Mouse (Mus musculus): ENCODE data around the gene Luzp2. TPM values are rescaled to one million over a fixed set of nuclear protein-coding genes. Genes with fewer than 3 reads are reported as not detected.

Gene Luzp2
- polyA plus RNA-seq, 1 experiment: not detected

GRCm38 (mm10) chr7:54845875-54846691 is 10.8 kb downstream of the Luzp2 start:
- 91% methylated on average over 8 of the region's 8 CpGs for WGBS
- H3K27me3 ChIP-seq (ENCODE audit: control insufficient read depth, insufficient read depth, low read length): no peaks in the 10 kb centered on the region
- no peak for TF ChIP-seq CTCF (IDR thresholded peaks at IDR 0.05; ENCODE audit: extremely low read depth, insufficient read depth, insufficient read length, insufficient replicate concordance)
- no peak overlapping the region for H3K4me3 ChIP-seq (ENCODE audit: extremely low read depth, insufficient read depth, insufficient read length)
- H3K36me3 ChIP-seq (ENCODE audit: control insufficient read depth, insufficient read depth, low read length): no peaks in the 10 kb centered on the region
- H3K4me1 ChIP-seq (ENCODE audit: control insufficient read depth, insufficient read depth, insufficient read length): no peaks in the 10 kb centered on the region
- no peak overlapping the region for H3K27ac ChIP-seq (ENCODE audit: insufficient read depth, low read length)
- DNase-seq (ENCODE audit: low read depth in 1 of 2, low spot score in 2 of 2): no peak

- DNase-seq (ENCODE audit: low read depth in 1 of 2, low spot score in 2 of 2): no peak
- TF ChIP-seq POLR2A (IDR thresholded peaks at IDR 0.05; ENCODE audit: low read depth, low read length): no peak
- TF ChIP-seq CTCF (IDR thresholded peaks at IDR 0.05; ENCODE audit: extremely low read depth, insufficient read depth, insufficient read length, insufficient replicate concordance): no peak
- 93% methylated on average over 2 of the region's 2 CpGs for WGBS
These were observed 11.4 kb downstream of the Luzp2 start for GRCm38 (mm10) chr7:54846692-54847020.

GRCm38 (mm10) chr7:54852860-54853259 is 17.6 kb downstream of the Luzp2 start:
- TF ChIP-seq CTCF (IDR thresholded peaks at IDR 0.05; ENCODE audit: extremely low read depth, insufficient read depth, insufficient read length, insufficient replicate concordance) (no peak), POLR2A (IDR thresholded peaks at IDR 0.05; ENCODE audit: low read depth, low read length) (no peak)
- no peak overlapping the region for H3K4me3 ChIP-seq (ENCODE audit: extremely low read depth, insufficient read depth, insufficient read length)

More at GRCm38 (mm10) chr7:54846692-54847020, 11.4 kb downstream of the Luzp2 start:
- Histone ChIP-seq H3K27ac (ENCODE audit: insufficient read depth, low read length) (no peak overlapping the region), H3K4me1 (ENCODE audit: control insufficient read depth, insufficient read depth, insufficient read length) (no peaks in the 10 kb centered on the region), H3K36me3 (ENCODE audit: control insufficient read depth, insufficient read depth, low read length) (no peaks in the 10 kb centered on the region), H3K4me3 (ENCODE audit: extremely low read depth, insufficient read depth, insufficient read length) (no peak overlapping the region), H3K27me3 (ENCODE audit: control insufficient read depth, insufficient read depth, low read length) (no peaks in the 10 kb centered on the region)

DNA sequence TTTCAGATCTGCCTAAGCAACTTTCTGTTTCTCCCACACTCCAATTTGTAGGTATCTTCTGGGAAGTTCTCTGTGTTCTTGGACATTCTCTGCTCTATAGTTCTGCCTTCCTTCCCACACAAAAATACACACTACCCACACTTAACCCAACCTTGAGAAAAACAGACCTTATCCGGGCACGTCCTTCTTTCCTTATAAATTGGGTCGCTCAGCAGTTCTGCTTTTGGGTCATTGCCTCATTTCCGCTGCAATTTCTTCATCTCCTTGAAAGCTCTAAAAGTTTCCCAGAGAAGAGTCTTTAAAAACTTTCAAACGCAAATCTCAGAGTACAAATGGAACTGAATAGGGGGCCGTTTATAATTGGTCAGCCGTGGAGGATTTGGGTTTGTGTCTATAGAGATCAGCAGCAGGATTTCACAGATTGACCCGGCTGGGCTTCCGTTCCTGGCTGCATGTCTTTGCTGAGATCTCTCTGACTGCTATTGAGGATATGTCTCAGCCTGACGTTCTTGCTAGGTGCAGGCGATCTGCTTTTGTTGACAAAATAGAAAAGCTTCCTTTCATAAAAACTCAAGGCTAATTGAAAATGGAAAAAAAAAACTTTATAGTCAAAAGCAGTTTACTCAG is 26.0 kb downstream of the Luzp2 start:
- Histone ChIP-seq H3K36me3 (ENCODE audit: control insufficient read depth, insufficient read depth, low read length) (no peaks in the 10 kb centered on the region), H3K27me3 (ENCODE audit: control insufficient read depth, insufficient read depth, low read length) (no peaks in the 10 kb centered on the region), H3K27ac (ENCODE audit: insufficient read depth, low read length) (no peak overlapping the region), H3K4me1 (ENCODE audit: control insufficient read depth, insufficient read depth, insufficient read length) (no peaks in the 10 kb centered on the region), H3K4me3 (ENCODE audit: extremely low read depth, insufficient read depth, insufficient read length) (no peak overlapping the region)
- TF ChIP-seq POLR2A (IDR thresholded peaks at IDR 0.05; ENCODE audit: low read depth, low read length): no peak
- TF ChIP-seq CTCF (IDR thresholded peaks at IDR 0.05; ENCODE audit: extremely low read depth, insufficient read depth, insufficient read length, insufficient replicate concordance): no peak
- DNase-seq (ENCODE audit: low read depth in 1 of 2, low spot score in 2 of 2): no peak
- 83% methylated on average over 11 of the region's 11 CpGs for WGBS

More at GRCm38 (mm10) chr7:54852860-54853259, 17.6 kb downstream of the Luzp2 start:
- no peaks in the 10 kb centered on the region for H3K27me3 ChIP-seq (ENCODE audit: control insufficient read depth, insufficient read depth, low read length)
- no peak for DNase-seq (ENCODE audit: low read depth in 1 of 2, low spot score in 2 of 2)
- no peaks in the 10 kb centered on the region for H3K36me3 ChIP-seq (ENCODE audit: control insufficient read depth, insufficient read depth, low read length)
- H3K4me1 ChIP-seq (ENCODE audit: control insufficient read depth, insufficient read depth, insufficient read length): no peaks in the 10 kb centered on the region
- no peak overlapping the region for H3K27ac ChIP-seq (ENCODE audit: insufficient read depth, low read length)
- WGBS: 59% methylated on average over 1 of the region's 1 CpGs

DNA sequence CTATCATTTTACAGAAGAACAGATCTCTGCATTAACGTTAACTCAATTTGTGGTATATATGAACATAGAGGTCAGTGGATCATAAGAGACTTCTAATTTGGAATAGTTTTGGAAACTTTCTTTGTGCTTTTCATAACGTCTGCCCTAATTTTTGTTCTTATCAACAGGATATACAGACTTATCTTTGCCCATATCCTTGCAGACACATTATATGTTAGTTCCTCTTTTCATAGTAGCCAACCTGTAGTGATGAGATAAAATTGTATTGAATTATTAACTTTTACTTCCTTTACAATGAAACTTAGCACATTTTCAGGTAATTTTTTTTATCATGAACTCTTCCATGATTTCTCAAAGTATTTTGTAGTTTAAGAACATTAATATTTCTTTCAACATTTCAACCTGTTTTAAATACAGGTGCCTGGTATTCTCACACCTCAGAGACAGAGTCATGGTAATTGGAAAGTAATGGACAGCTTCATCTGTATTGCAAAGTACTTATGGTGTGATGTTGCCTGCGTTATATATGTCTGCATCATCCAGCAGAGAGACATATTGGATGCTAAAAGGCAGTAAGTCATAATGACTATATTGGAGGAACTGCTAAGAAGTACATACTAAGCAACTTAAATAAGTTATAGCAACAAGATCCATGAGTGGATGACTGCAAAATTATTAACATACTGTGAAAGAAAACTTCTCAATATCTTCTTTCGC is 43.8 kb downstream of the Luzp2 start:
- Histone ChIP-seq H3K27ac (ENCODE audit: insufficient read depth, low read length) (no peak overlapping the region), H3K27me3 (ENCODE audit: control insufficient read depth, insufficient read depth, low read length) (no peaks in the 10 kb centered on the region), H3K4me1 (ENCODE audit: control insufficient read depth, insufficient read depth, insufficient read length) (no peaks in the 10 kb centered on the region), H3K4me3 (ENCODE audit: extremely low read depth, insufficient read depth, insufficient read length) (no peak overlapping the region), H3K36me3 (ENCODE audit: control insufficient read depth, insufficient read depth, low read length) (no peaks in the 10 kb centered on the region)
- WGBS: 44% methylated on average over 4 of the region's 4 CpGs
- DNase-seq (ENCODE audit: low read depth in 1 of 2, low spot score in 2 of 2): no peak
- TF ChIP-seq POLR2A (IDR thresholded peaks at IDR 0.05; ENCODE audit: low read depth, low read length) (no peak), CTCF (IDR thresholded peaks at IDR 0.05; ENCODE audit: extremely low read depth, insufficient read depth, insufficient read length, insufficient replicate concordance) (no peak)

- 83% methylated on average over 3 of the region's 3 CpGs for WGBS
- DNase-seq (ENCODE audit: low read depth in 1 of 2, low spot score in 2 of 2): no peak
- no peaks in the 10 kb centered on the region for H3K27me3 ChIP-seq (ENCODE audit: control insufficient read depth, insufficient read depth, low read length)
- no peak overlapping the region for H3K4me3 ChIP-seq (ENCODE audit: extremely low read depth, insufficient read depth, insufficient read length)
- TF ChIP-seq POLR2A (IDR thresholded peaks at IDR 0.05; ENCODE audit: low read depth, low read length) (no peak), CTCF (IDR thresholded peaks at IDR 0.05; ENCODE audit: extremely low read depth, insufficient read depth, insufficient read length, insufficient replicate concordance) (no peak)
- H3K27ac ChIP-seq (ENCODE audit: insufficient read depth, low read length): no peak overlapping the region
- H3K4me1 ChIP-seq (ENCODE audit: control insufficient read depth, insufficient read depth, insufficient read length): no peaks in the 10 kb centered on the region
- no peaks in the 10 kb centered on the region for H3K36me3 ChIP-seq (ENCODE audit: control insufficient read depth, insufficient read depth, low read length)
These were observed 58.7 kb downstream of the Luzp2 start for GRCm38 (mm10) chr7:54893709-54894627.
